ENCODE assay signal across 9 mouse cellular contexts in genomic region chrX:38237731-38238130, GRCm38 (mm10). TPM values are rescaled to one million over a fixed set of nuclear protein-coding genes. Genes with fewer than 3 reads are reported as not detected.
DNase-seq lines count a peak whose midpoint lies in the region; ATAC-seq lines count a peak whose summit lies in the region.
"Had no signal": no experiment of that assay in that cellular context is flagged by ENCODE, and none has a peak within 500 bp of the region (broad histone marks: within the 10 kb centered on the region; RNA-seq: fewer than 3 reads in every experiment).

No protein-coding gene starts in this region.

- DNase-seq in adrenal gland, adult (ENCODE audit: inconsistent age in 2 of 2, low spot score in 1 of 2) = peak; percentile 50 to 85
- no peak for DNase-seq in adrenal gland, adult 8-10 months
- peak; percentile 45 for DNase-seq in kidney, adult 18-20 months
- peak; percentile 31 for DNase-seq in ES-CJ7 (ENCODE audit: low read depth, low spot score)
- peak; percentile 61 for DNase-seq in embryo, embryonic 10.5 days (ENCODE audit: low spot score)

- H3K4me2 ChIP-seq in kidney, embryonic 15.5 days = no peak overlapping the region
- H3K4me2 ChIP-seq: embryonic facial prominence, embryonic 12.5 days had no signal

- H3K36me3 ChIP-seq in kidney, embryonic 15.5 days = no peaks in the 10 kb centered on the region
- H3K36me3 ChIP-seq: embryonic facial prominence, embryonic 12.5 days had no signal

- 39% methylated on average over 2 of the region's 2 CpGs for WGBS in kidney, embryonic 15.5 days

- no peak overlapping the region for H3K9ac ChIP-seq in kidney, embryonic 15.5 days
- H3K9ac ChIP-seq: embryonic facial prominence, embryonic 12.5 days had no signal

- H3K27ac ChIP-seq in kidney, embryonic 15.5 days = no peak overlapping the region
- H3K27ac ChIP-seq: embryonic facial prominence, embryonic 12.5 days had no signal

- no peak overlapping the region for H3K4me3 ChIP-seq in kidney, embryonic 15.5 days (replicated peaks)
- H3K4me3 ChIP-seq: embryonic facial prominence, embryonic 12.5 days had no signal

- H3K27me3 ChIP-seq in kidney, embryonic 15.5 days = no peaks in the 10 kb centered on the region
- H3K27me3 ChIP-seq: embryonic facial prominence, embryonic 12.5 days had no signal

- ATAC-seq in kidney, embryonic 15.5 days (replicated peaks; ENCODE audit: low FRiP score) = no peak
- ATAC-seq in megakaryocyte progenitor cell, adult 5-6 weeks (replicated peaks; ENCODE audit: poor library complexity) = 0 out of 2 replicates have a peak, but pooled peaks have one; percentile 42
- no peak for ATAC-seq in inflammation-experienced regulatory T-cells, adult 6 months

- no peaks in the 10 kb centered on the region for H3K9me3 ChIP-seq in kidney, embryonic 15.5 days (replicated peaks)
- H3K9me3 ChIP-seq: embryonic facial prominence, embryonic 12.5 days had no signal

- H3K4me1 ChIP-seq in kidney, embryonic 15.5 days = no peaks in the 10 kb centered on the region
- H3K4me1 ChIP-seq: embryonic facial prominence, embryonic 12.5 days had no signal

RNA-seq across cellular contexts. Expression of gene Tmem255a, which starts 14.5 kb away (rescaled TPM):
- 10 to 100 TPM; 33.4 to 59.1 (median 46.4) TPM for total RNA-seq in adrenal gland, adult 8-10 months (2022)
- polyA plus RNA-seq in kidney, embryonic 15.5 days (2015; fragmentation: Nextera tagmentation; extraction: Ambion mirVana) = 26.6 and 29.0 TPM in 2 replicates
- not detected in 2 replicates for total RNA-seq in megakaryocyte progenitor cell, adult 5-6 weeks (2015)
- 0.07 and 0.21 TPM in 2 replicates for total RNA-seq in megakaryocyte progenitor cell, adult 5-6 weeks (2017)
- 1 to 10 TPM; 3.2 to 5.9 (median 5.8) TPM for polyA plus RNA-seq in inflammation-experienced regulatory T-cells, adult 6 months (2017; shearing (Covaris generic))

RNA-seq across cellular contexts. Expression of gene Zbtb33, which starts 48.1 kb away (rescaled TPM):
- total RNA-seq in adrenal gland, adult 8-10 months (2022) = 10 to 100 TPM; 28.2 to 42.7 (median 34.2) TPM
- 4.0 and 4.7 TPM in 2 replicates for polyA plus RNA-seq in kidney, embryonic 15.5 days (2015; fragmentation: Nextera tagmentation; extraction: Ambion mirVana)
- 27.1 and 31.2 TPM in 2 replicates for total RNA-seq in megakaryocyte progenitor cell, adult 5-6 weeks (2015)
- total RNA-seq in megakaryocyte progenitor cell, adult 5-6 weeks (2017) = 17.4 and 21.7 TPM in 2 replicates
- polyA plus RNA-seq in inflammation-experienced regulatory T-cells, adult 6 months (2017; shearing (Covaris generic)) = 1 to 10 TPM; 1.4 to 1.9 (median 1.5) TPM

Comparison
In these comparisons a context has a peak if more than half of its experiments do, and no peak if none do; other contexts are left out.
1. RNA of gene Tmem255a, which starts 14.5 kb away (total RNA-seq): 33.4 to 59.1 TPM in adrenal gland, adult 8-10 months; 0.07 to 0.21 TPM in megakaryocyte progenitor cell, adult 5-6 weeks; every median in the first group is over 10 times any median in the second.